Mouse (Mus musculus) hindbrain, postnatal 0 days (tissue): ENCODE results near the gene Cpne2. TPM values are rescaled to one million over a fixed set of nuclear protein-coding genes. Genes with fewer than 3 reads are reported as not detected.
A peak's percentile ranks its signal among the peaks of the same experiment; 100 is the strongest.

Experiments used
- ATAC-seq: fragments of 200-750 bp; cut with Nextera tagmentation; 2 replicates; pipeline ENCODE4 v1.8.0; 2017; ENCODE audit warnings: mild to moderate bottlenecking, moderate TSS enrichment, moderate library complexity
- DNase-seq: peaks from one replicate; pipeline ENCODE4 v3.0.0-alpha.2; 2015; ENCODE audit warnings: low spot score
- H3K27ac ChIP-seq: fragments of 300-500 bp; sonication (generic); 2 replicates; pipeline ENCODE4 v1.5.1; 2014; ENCODE audit warnings: mild to moderate bottlenecking
- H3K27me3 ChIP-seq: fragments of 300-500 bp; sonication (generic); 2 replicates; pipeline ENCODE4 v1.6.1; 2014; ENCODE audit warnings: low read length, mixed read lengths; ENCODE audit not compliant: insufficient read depth
- H3K36me3 ChIP-seq: fragments of 300-500 bp; sonication (generic); 2 replicates; pipeline ENCODE4 v1.6.1; 2014; ENCODE audit warnings: low read length, mixed read lengths; ENCODE audit not compliant: insufficient read depth
- H3K4me1 ChIP-seq: fragments of 300-500 bp; sonication (generic); 2 replicates; pipeline ENCODE4 v1.6.1; 2014; ENCODE audit warnings: antibody characterized with exemption, low read length, mixed read lengths; ENCODE audit not compliant: insufficient read depth
- H3K4me2 ChIP-seq: fragments of 300-500 bp; sonication (generic); 2 replicates; pipeline ENCODE4 v1.6.1; 2014; ENCODE audit warnings: low read depth, mild to moderate bottlenecking, low read length, moderate library complexity, mixed read lengths
- H3K4me3 ChIP-seq: fragments of 300-500 bp; sonication (generic); 2 replicates; pipeline ENCODE4 v1.5.1; 2014; ENCODE audit warnings: low read length
- H3K9ac ChIP-seq: fragments of 300-500 bp; sonication (generic); replicated peaks from 2 replicates; pipeline ENCODE4 v1.6.1; 2014; ENCODE audit warnings: mild to moderate bottlenecking, low read length, moderate library complexity, mixed read lengths
- H3K9me3 ChIP-seq: fragments of 300-500 bp; sonication (generic); 2 replicates; pipeline ENCODE4 v1.6.1; 2016; ENCODE audit warnings: low read length, mixed read lengths
- CTCF ChIP-seq: IDR thresholded peaks from 2 replicates; pipeline ENCODE4 v1.5.1; 2016; ENCODE audit warnings: antibody characterized with exemption, control low read depth, low read depth
- WGBS: fragments of 180-500 bp; shearing (Covaris S2); extraction: QIAGEN DNeasy Blood & Tissue Kit; methylation state at CpG from one replicate; pipeline ENCODE4 v1.1.7; 2014; 5-methylcytosine and 5-hydroxymethylcytosine counted together
- polyA plus RNA-seq: library from polyadenylated mRNA; unstranded; fragments of >200 nt; fragmentation: Nextera tagmentation; extraction: Ambion mirVana; gene quantifications from 2 replicates; pipeline ENCODE4 v1.2.1, GENCODE M21; 2015
- total RNA-seq: library from RNA; depleted of rRNA; stranded (reverse); fragments of >200 nt; gene quantifications from 2 replicates; pipeline ENCODE4 v1.2.3, GENCODE M21; 2014

Gene Cpne2
- total and polyA plus RNA-seq, 2 experiments from 2014 or later = 33.6 to 45.5 TPM

- no peaks in the 10 kb centered on the region for H3K36me3 ChIP-seq
- no peak for ATAC-seq
- H3K27me3 ChIP-seq = no peaks in the 10 kb centered on the region
- under 1% methylated on average over 31 of the region's 34 CpGs for whole genome bisulfite sequencing
- H3K27ac ChIP-seq = peak overlapping the region; percentile 68; the same call in 1 of the 2 replicates
- no peaks in the 10 kb centered on the region for H3K9me3 ChIP-seq
- peaks cover 23% of the 10 kb centered on the region for H3K4me1 ChIP-seq
- peak overlapping the region; percentile 72 for H3K9ac ChIP-seq
- H3K4me3 ChIP-seq = peak overlapping the region; percentile 63
- DNase-seq = no peak
- H3K4me2 ChIP-seq = peak overlapping the region; percentile 96
- TF ChIP-seq CTCF = no peak
Measured at GRCm38 (mm10) chr8:94532525-94532872, 291 bp upstream of the Cpne2 start.

- WGBS = 29% methylated on average over 4 of the region's 4 CpGs
- Histone ChIP-seq H3K9me3 (no peaks in the 10 kb centered on the region), H3K9ac (0 out of 2 replicates have a peak overlapping the region, but pooled peaks have one; percentile 24), H3K4me1 (peaks cover 27% of the 10 kb centered on the region), H3K27me3 (no peaks in the 10 kb centered on the region), H3K27ac (no peak overlapping the region), H3K4me3 (no peak overlapping the region), H3K36me3 (no peaks in the 10 kb centered on the region), H3K4me2 (peak overlapping the region; percentile 96)
- TF ChIP-seq CTCF = no peak
- ATAC-seq (no peak), DNase-seq (no peak)
Measured at GRCm38 (mm10) chr8:94534612-94535011, 1.8 kb downstream of the Cpne2 start.

- Histone ChIP-seq H3K4me1 (peaks cover 27% of the 10 kb centered on the region), H3K27me3 (no peaks in the 10 kb centered on the region)
Measured at GRCm38 (mm10) chr8:94535631-94536030, 2.8 kb downstream of the Cpne2 start.

GRCm38 (mm10) chr8:94537456-94537855 lies 4.7 kb downstream of the Cpne2 start:
- no peak for TF ChIP-seq CTCF
- no peaks in the 10 kb centered on the region for H3K27me3 ChIP-seq
- H3K4me3 ChIP-seq = no peak overlapping the region
- H3K27ac ChIP-seq = peak overlapping the region; percentile 20; the same call in 1 of the 2 replicates
- H3K9me3 ChIP-seq = no peaks in the 10 kb centered on the region
- peak; percentile 50 for DNase-seq
- H3K36me3 ChIP-seq = no peaks in the 10 kb centered on the region
- H3K4me1 ChIP-seq = peaks cover 27% of the 10 kb centered on the region
- 43% methylated on average over 2 of the region's 2 CpGs for WGBS
- no peak overlapping the region for H3K9ac ChIP-seq
- H3K4me2 ChIP-seq = no peak overlapping the region
- peak; percentile 22; the same call in 1 of the 2 replicates for ATAC-seq

More at GRCm38 (mm10) chr8:94535631-94536030, 2.8 kb downstream of the Cpne2 start:
- H3K4me2 ChIP-seq = 0 out of 2 replicates have a peak overlapping the region, but pooled peaks have one; percentile 21
- H3K27ac ChIP-seq = no peak overlapping the region
- WGBS = 46% methylated on average over 7 of the region's 7 CpGs
- no peak for ATAC-seq
- no peaks in the 10 kb centered on the region for H3K9me3 ChIP-seq
- no peak for TF ChIP-seq CTCF
- peak overlapping the region; percentile 24; the same call in 1 of the 2 replicates for H3K9ac ChIP-seq
- no peak for DNase-seq
- no peaks in the 10 kb centered on the region for H3K36me3 ChIP-seq
- H3K4me3 ChIP-seq = no peak overlapping the region

- H3K4me1 ChIP-seq = peaks cover 20% of the 10 kb centered on the region
- DNase-seq (no peak), ATAC-seq (no peak)
- no peak overlapping the region for H3K4me3 ChIP-seq
- H3K36me3 ChIP-seq = no peaks in the 10 kb centered on the region
- no peaks in the 10 kb centered on the region for H3K9me3 ChIP-seq
- no peak overlapping the region for H3K27ac ChIP-seq
- WGBS = 85% methylated on average over 2 of the region's 2 CpGs
- no peak for TF ChIP-seq CTCF
- no peak overlapping the region for H3K4me2 ChIP-seq
- H3K9ac ChIP-seq = no peak overlapping the region
- H3K27me3 ChIP-seq = no peaks in the 10 kb centered on the region
Measured at GRCm38 (mm10) chr8:94540025-94540424, 7.2 kb downstream of the Cpne2 start.

GRCm38 (mm10) chr8:94540889-94541795 lies 8.4 kb downstream of the Cpne2 start:
- no peaks in the 10 kb centered on the region for H3K27me3 ChIP-seq
- no peak for TF ChIP-seq CTCF
- peaks cover 16% of the 10 kb centered on the region for H3K4me1 ChIP-seq
- 68% methylated on average over 15 of the region's 18 CpGs for WGBS
- no peak overlapping the region for H3K4me3 ChIP-seq
- no peak overlapping the region for H3K27ac ChIP-seq
- ATAC-seq = no peak
- H3K4me2 ChIP-seq = no peak overlapping the region
- no peaks in the 10 kb centered on the region for H3K9me3 ChIP-seq
- DNase-seq = no peak
- H3K9ac ChIP-seq = no peak overlapping the region
- no peaks in the 10 kb centered on the region for H3K36me3 ChIP-seq

GRCm38 (mm10) chr8:94543981-94544380 lies 11.2 kb downstream of the Cpne2 start:
- H3K9ac ChIP-seq = no peak overlapping the region
- no peaks in the 10 kb centered on the region for H3K36me3 ChIP-seq
- no peak for ATAC-seq
- H3K4me3 ChIP-seq = no peak overlapping the region
- 77% methylated on average over 8 of the region's 8 CpGs for WGBS
- no peak overlapping the region for H3K27ac ChIP-seq
- H3K4me2 ChIP-seq = no peak overlapping the region
- no peak for TF ChIP-seq CTCF
- H3K27me3 ChIP-seq = no peaks in the 10 kb centered on the region
- no peaks in the 10 kb centered on the region for H3K9me3 ChIP-seq
- H3K4me1 ChIP-seq = peaks cover 7% of the 10 kb centered on the region; the same call in 1 of the 2 replicates
- DNase-seq = no peak
